Mouse (Mus musculus) megakaryocyte, embryonic 14.5 days (primary cell): Measurements from ENCODE around the gene Minos1.

ENCODE experiments used
- FLI1 ChIP-seq: IDR thresholded peaks from 2 replicates; pipeline ENCODE4 v1.6.1; 2012; ENCODE audit warnings: low read length, inconsistent platforms, mixed read lengths
- GATA1 ChIP-seq: IDR thresholded peaks from 3 replicates; pipeline ENCODE4 v1.6.1; 2012; ENCODE audit warnings: mixed read lengths, low read length, inconsistent platforms, borderline replicate concordance

DNA sequence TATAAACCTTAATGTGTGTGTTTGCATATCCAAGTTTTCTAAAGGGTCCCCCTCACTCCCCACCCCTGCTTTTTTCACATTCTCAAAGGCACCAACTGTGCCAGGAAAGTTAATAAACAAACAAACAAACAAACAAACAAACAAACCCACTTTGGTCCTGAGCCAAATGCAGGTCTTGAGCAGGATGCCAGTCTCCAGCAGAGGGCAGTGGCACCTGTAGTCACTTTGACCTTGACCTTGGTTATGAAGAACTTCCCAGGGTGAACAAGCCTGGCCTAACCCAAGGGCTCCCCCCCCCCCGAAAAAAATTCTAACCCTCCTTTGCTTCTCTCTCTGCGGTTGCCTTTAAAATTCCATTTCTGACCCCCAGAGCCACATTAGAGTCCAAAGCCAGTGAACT is 9.4 kb upstream of the Minos1 start:
- TF ChIP-seq GATA1 = no peak
- TF ChIP-seq FLI1 = no peak
